Mouse (Mus musculus) neural tube, embryonic 12.5 days (tissue): ENCODE data around the gene Fras1. TPM values are rescaled to one million over a fixed set of nuclear protein-coding genes. Genes with fewer than 3 reads are reported as not detected.
A peak's percentile ranks its signal among the peaks of the same experiment; 100 is the strongest.

ENCODE experiments used
- ATAC-seq: fragments of 200-750 bp; cut with Nextera tagmentation; 2 replicates; pipeline ENCODE4 v1.8.0; 2017; ENCODE audit warnings: low read depth, mild to moderate bottlenecking, moderate TSS enrichment, moderate library complexity; ENCODE audit not compliant: low FRiP score
- H3K27ac ChIP-seq: fragments of 300-500 bp; sonication (generic); 2 replicates; pipeline ENCODE4 v1.5.1; 2016
- H3K27me3 ChIP-seq: fragments of 300-500 bp; sonication (generic); replicated peaks from 2 replicates; pipeline ENCODE4 v1.6.1; 2016; ENCODE audit warnings: mild to moderate bottlenecking
- H3K36me3 ChIP-seq: fragments of 300-500 bp; sonication (generic); 2 replicates; pipeline ENCODE4 v1.6.1; 2016; ENCODE audit warnings: mild to moderate bottlenecking
- H3K4me1 ChIP-seq: fragments of 300-500 bp; sonication (generic); 2 replicates; pipeline ENCODE4 v1.6.1; 2016
- H3K4me2 ChIP-seq: fragments of 300-500 bp; sonication (generic); replicated peaks from 2 replicates; pipeline ENCODE4 v1.6.1; 2016; ENCODE audit warnings: mild to moderate bottlenecking
- H3K4me3 ChIP-seq: fragments of 300-500 bp; sonication (generic); 2 replicates; pipeline ENCODE4 v1.5.1; 2016
- H3K9ac ChIP-seq: fragments of 300-500 bp; sonication (generic); 2 replicates; pipeline ENCODE4 v1.6.1; 2016; ENCODE audit warnings: mild to moderate bottlenecking
- H3K9me3 ChIP-seq: fragments of 300-500 bp; sonication (generic); 2 replicates; pipeline ENCODE4 v1.6.1; 2016; ENCODE audit warnings: mild to moderate bottlenecking
- WGBS: fragments of 180-500 bp; shearing (Covaris S2); methylation state at CpG from one replicate; pipeline ENCODE4 v1.1.7; 2016; 5-methylcytosine and 5-hydroxymethylcytosine counted together
- polyA plus RNA-seq: library from polyadenylated mRNA; unstranded; fragments of >200 nt; fragmentation: Nextera tagmentation; extraction: Ambion mirVana; gene quantifications from 2 replicates; pipeline ENCODE4 v1.2.1, GENCODE M21; 2016

Fras1 gene
- polyA plus RNA-seq, 1 experiment from 2014 or later = 4.9 TPM

DNA sequence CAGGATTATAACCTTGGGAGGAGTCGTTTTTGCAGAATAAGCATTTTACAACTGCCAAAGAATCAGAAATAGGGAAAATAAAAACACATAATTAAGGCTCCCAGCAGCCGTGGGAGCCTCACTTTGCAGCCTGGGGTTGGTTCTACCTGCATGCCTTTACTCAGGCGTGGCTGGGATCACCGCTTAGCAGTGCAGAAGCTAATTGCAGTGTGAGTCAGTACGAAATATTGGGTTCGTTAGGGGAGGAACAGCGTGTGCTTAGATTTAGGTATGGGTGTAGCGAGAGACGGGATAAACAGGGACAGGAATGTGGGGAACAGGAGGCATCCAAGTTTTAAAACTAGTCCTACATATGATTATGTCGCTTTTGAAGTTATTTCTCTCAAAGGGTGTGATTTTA is 238.3 kb downstream of the Fras1 start:
- H3K9me3 ChIP-seq = no peaks in the 10 kb centered on the region
- 85% methylated on average over 10 of the region's 10 CpGs for WGBS
- ATAC-seq = no peak
- no peaks in the 10 kb centered on the region for H3K4me1 ChIP-seq
- H3K27ac ChIP-seq = no peak overlapping the region
- no peaks in the 10 kb centered on the region for H3K36me3 ChIP-seq
- H3K27me3 ChIP-seq = no peaks in the 10 kb centered on the region
- no peak overlapping the region for H3K4me3 ChIP-seq
- no peak overlapping the region for H3K4me2 ChIP-seq
- no peak overlapping the region for H3K9ac ChIP-seq

DNA sequence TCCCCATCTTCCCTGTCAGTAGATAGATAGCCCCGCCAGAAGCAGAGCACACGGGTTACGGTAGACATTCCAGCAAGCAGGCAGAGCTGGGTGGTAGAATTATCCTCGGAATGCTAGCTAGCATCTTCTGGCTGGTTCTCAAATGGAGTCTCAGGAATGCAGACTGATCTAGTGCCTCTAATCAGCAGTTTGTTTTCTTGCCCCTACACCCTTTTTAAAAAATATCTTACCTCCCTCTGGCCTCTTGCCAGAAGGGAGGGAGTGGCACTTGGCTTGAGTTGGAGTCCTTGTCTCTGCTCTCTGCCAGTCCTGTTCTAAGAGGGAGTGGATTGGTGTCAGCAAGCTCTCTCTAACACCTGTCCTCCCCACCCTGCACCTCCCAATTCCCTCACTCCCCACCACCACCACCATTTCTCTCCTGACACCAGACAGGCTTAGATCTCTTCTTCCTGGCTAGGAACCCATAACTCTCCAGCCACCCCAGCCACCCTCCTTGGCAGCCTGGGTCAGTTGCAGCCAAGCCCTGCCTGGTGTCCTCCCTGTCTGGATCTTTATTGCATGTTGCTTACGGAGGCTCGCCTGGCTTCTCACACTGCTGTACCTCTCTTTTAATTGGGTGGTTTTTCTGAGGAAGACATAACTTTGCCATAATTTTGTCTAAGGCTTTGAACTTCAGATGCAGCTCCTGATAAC is 243.3 kb downstream of the Fras1 start:
- ATAC-seq = no peak
- no peaks in the 10 kb centered on the region for H3K4me1 ChIP-seq
- no peak overlapping the region for H3K4me2 ChIP-seq
- no peak overlapping the region for H3K27ac ChIP-seq
- H3K36me3 ChIP-seq = no peaks in the 10 kb centered on the region
- no peak overlapping the region for H3K9ac ChIP-seq
- no peaks in the 10 kb centered on the region for H3K27me3 ChIP-seq
- no peak overlapping the region for H3K4me3 ChIP-seq
- no peaks in the 10 kb centered on the region for H3K9me3 ChIP-seq
- 78% methylated on average over 6 of the region's 6 CpGs for WGBS

DNA sequence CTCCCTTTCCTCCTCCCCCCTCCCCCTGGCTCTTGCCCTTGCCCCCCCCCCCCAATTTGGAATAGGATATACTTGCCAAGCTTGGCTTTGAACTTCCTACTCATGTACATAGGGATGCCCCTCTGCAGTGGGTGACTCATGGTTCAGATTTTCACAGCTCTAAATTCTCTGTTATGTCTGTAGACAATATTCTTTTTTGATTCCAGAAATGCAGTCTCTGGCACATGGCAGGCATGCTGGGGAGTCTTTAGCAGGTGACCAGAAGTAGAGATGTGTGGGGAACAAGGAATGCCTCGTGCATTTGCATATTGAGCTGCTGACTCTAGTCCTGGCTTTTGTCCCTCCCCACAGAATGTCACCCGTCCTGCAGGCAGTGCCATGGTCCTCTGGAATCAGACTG is 244.3 kb downstream of the Fras1 start:
- Histone ChIP-seq H3K4me2 (no peak overlapping the region), H3K27me3 (no peaks in the 10 kb centered on the region), H3K4me1 (no peaks in the 10 kb centered on the region), H3K4me3 (no peak overlapping the region), H3K27ac (no peak overlapping the region), H3K9me3 (no peaks in the 10 kb centered on the region), H3K9ac (no peak overlapping the region), H3K36me3 (no peaks in the 10 kb centered on the region)
- ATAC-seq = no peak
- 56% methylated on average over 2 of the region's 2 CpGs for WGBS

DNA sequence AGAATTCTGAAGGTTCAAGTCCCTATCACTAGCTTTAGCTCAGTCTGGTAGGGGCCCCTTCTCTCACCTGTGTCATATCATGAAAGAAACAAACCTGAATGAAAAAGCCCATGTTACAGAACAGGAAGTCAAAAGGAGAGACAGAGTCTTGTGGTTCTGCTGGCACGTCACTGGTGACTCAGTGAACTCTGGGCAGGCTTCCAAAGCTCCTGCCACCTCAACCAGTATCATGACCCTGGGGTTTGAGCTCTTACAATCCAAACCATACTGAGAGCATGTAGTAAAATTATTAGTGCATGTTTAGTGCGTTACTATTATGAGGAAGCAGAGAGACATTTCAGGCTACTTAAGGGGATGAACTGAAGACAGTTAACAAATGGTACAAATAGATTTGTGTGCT is 246.5 kb downstream of the Fras1 start:
- no peak overlapping the region for H3K4me2 ChIP-seq
- H3K27me3 ChIP-seq = no peaks in the 10 kb centered on the region
- H3K36me3 ChIP-seq = no peaks in the 10 kb centered on the region
- ATAC-seq = no peak
- H3K4me3 ChIP-seq = no peak overlapping the region
- no peak overlapping the region for H3K27ac ChIP-seq
- 89% methylated on average over 2 of the region's 2 CpGs for WGBS
- H3K9ac ChIP-seq = no peak overlapping the region
- no peaks in the 10 kb centered on the region for H3K9me3 ChIP-seq
- H3K4me1 ChIP-seq = no peaks in the 10 kb centered on the region

GRCm38 (mm10) chr5:96620618-96621017 is 246.9 kb downstream of the Fras1 start:
- Histone ChIP-seq H3K9ac (no peak overlapping the region), H3K9me3 (no peaks in the 10 kb centered on the region), H3K4me3 (no peak overlapping the region), H3K36me3 (no peaks in the 10 kb centered on the region), H3K27ac (no peak overlapping the region), H3K4me1 (no peaks in the 10 kb centered on the region), H3K4me2 (no peak overlapping the region), H3K27me3 (no peaks in the 10 kb centered on the region)
- ATAC-seq = no peak
- WGBS = 87% methylated on average over 5 of the region's 5 CpGs

DNA sequence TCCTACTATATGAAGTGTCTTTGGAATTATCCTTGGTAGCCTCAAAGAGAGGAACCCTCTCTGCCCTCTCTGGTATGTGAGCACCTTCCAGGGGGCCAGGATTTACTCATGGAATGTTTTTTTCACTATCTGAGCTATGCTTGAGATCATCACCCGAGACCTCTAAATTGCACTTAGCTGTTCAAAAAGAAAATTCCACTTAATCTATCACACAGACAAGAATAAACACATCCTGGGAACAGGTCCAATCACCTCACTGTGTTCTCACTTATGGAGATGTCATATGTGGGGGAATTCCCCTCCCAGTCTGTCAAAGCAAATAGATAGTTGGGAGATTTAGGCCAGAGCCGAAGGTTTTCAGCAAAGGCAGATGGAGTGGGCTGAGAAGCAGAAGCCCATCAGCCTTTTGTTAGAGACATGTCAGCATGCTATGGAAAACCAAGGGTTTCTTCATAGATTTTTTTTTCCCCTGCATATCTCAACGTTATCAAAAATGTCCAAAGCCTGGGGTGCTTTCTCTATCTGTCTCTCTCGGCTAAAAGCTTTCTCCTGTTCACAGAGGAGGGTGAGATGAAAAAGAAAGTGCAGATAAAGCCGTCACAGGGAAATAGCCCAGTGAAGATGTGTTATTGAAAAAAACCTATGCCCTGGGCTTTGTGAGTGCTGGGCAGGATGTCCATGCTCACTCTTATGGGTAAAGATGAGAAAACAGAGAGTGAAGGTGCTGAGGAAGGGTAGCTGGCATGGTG is 249.0 kb downstream of the Fras1 start:
- Histone ChIP-seq H3K4me3 (no peak overlapping the region), H3K27ac (no peak overlapping the region), H3K4me1 (no peaks in the 10 kb centered on the region), H3K36me3 (no peaks in the 10 kb centered on the region), H3K4me2 (no peak overlapping the region), H3K9me3 (no peaks in the 10 kb centered on the region), H3K27me3 (no peaks in the 10 kb centered on the region), H3K9ac (no peak overlapping the region)
- 79% methylated on average over 5 of the region's 5 CpGs for WGBS
- ATAC-seq = no peak

GRCm38 (mm10) chr5:96629851-96630250 is 256.1 kb downstream of the Fras1 start:
- WGBS = 75% methylated on average over 8 of the region's 8 CpGs
- 0 out of 2 replicates have a peak, but pooled peaks have one; percentile 66 for ATAC-seq
- Histone ChIP-seq H3K4me3 (no peak overlapping the region), H3K4me2 (no peak overlapping the region), H3K36me3 (no peaks in the 10 kb centered on the region), H3K27me3 (no peaks in the 10 kb centered on the region), H3K9me3 (no peaks in the 10 kb centered on the region), H3K27ac (no peak overlapping the region), H3K4me1 (no peaks in the 10 kb centered on the region), H3K9ac (no peak overlapping the region)

GRCm38 (mm10) chr5:96635146-96635862 is 261.5 kb downstream of the Fras1 start:
- Histone ChIP-seq H3K27me3 (no peaks in the 10 kb centered on the region), H3K27ac (no peak overlapping the region; the same call in 1 of the 2 replicates), H3K4me2 (no peak overlapping the region), H3K4me1 (no peaks in the 10 kb centered on the region), H3K9ac (no peak overlapping the region), H3K9me3 (no peaks in the 10 kb centered on the region), H3K36me3 (no peaks in the 10 kb centered on the region), H3K4me3 (no peak overlapping the region)
- no peak for ATAC-seq
- 48% methylated on average over 17 of the region's 17 CpGs for WGBS

DNA sequence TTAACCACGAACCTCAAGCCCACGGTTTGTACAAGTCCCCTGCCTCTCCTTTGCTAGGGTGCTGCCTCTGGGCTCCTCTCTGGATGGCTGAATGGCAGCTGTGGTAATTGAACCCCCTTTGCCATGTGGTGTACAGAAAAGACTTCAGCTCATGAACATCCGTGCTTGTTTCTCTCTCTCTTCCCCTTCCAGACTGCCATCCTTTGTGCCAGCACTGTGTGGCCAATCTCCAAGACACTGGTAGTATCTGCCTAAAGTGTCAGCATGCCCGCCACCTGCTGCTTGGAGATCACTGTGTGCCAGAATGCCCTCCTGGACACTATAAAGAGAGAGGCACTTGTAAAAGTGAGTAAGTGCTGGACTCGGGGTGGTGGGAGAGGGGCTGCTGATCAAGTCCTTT is 262.1 kb downstream of the Fras1 start:
- no peaks in the 10 kb centered on the region for H3K9me3 ChIP-seq
- H3K9ac ChIP-seq = no peak overlapping the region
- no peak overlapping the region for H3K4me3 ChIP-seq
- H3K27me3 ChIP-seq = no peaks in the 10 kb centered on the region
- WGBS = 77% methylated on average over 5 of the region's 5 CpGs
- no peak overlapping the region for H3K4me2 ChIP-seq
- H3K36me3 ChIP-seq = no peaks in the 10 kb centered on the region
- ATAC-seq = no peak
- H3K4me1 ChIP-seq = no peaks in the 10 kb centered on the region
- no peak overlapping the region; the same call in 1 of the 2 replicates for H3K27ac ChIP-seq

DNA sequence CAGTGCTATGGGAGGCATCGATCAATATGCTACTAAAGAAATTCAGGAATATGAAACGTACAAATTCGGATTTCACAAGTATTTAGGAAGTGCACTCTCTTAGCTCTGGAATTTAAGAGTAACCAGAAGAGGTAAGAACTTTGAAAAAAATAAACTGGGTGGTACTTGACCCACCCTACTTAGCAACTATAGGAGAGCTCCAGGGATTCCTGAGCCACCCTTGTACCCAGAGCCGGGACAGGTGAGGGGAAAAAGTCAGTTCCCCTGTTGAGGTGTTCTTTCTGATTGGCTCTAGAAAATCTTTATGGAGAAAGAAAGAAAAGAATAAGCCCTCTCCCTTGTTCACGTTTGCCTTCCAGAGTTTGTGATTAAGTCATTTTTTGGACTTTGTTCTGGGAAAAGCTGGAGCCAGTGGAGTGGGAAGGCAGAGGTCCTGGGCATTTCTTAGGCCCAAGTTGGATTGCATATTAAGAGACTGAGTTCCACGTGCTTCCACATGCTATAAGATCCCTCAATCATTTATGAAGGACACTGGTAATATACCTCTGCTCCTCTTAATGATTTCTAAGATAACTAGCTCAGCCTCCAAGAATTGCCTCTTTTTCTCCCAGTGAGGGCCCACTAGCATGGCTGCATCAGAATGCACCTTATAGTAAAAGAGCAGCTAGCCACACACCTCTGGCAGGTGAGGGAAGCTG is 265.6 kb downstream of the Fras1 start:
- no peak for ATAC-seq
- 88% methylated on average over 6 of the region's 6 CpGs for WGBS
- Histone ChIP-seq H3K9ac (no peak overlapping the region), H3K27me3 (no peaks in the 10 kb centered on the region), H3K36me3 (no peaks in the 10 kb centered on the region), H3K4me3 (no peak overlapping the region), H3K4me1 (no peaks in the 10 kb centered on the region), H3K9me3 (no peaks in the 10 kb centered on the region), H3K4me2 (no peak overlapping the region), H3K27ac (no peak overlapping the region)

DNA sequence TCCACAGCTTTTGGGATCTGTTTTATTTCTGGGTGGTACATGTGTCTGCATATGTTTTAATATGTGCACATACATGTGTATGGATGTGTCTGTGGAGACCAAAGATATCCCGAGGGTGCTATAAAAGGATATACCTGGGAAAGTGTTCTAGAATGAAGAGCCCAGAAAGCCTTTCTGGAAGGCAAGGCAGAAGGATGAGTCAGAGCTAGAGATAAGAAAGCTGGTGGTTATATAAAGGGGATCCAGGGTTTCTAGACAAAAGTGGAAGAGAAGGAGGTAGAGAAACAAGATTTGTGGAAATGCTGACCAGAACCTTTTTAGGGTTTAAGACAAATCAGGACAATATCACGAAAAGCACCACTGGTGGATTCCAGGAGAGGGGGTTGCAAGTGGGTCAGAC is 267.5 kb downstream of the Fras1 start:
- no peak for ATAC-seq
- no peak overlapping the region for H3K9ac ChIP-seq
- H3K4me1 ChIP-seq = no peaks in the 10 kb centered on the region
- no peaks in the 10 kb centered on the region for H3K36me3 ChIP-seq
- WGBS = 84% methylated on average over 2 of the region's 2 CpGs
- no peaks in the 10 kb centered on the region for H3K27me3 ChIP-seq
- H3K27ac ChIP-seq = no peak overlapping the region
- H3K4me3 ChIP-seq = no peak overlapping the region
- no peak overlapping the region for H3K4me2 ChIP-seq
- H3K9me3 ChIP-seq = no peaks in the 10 kb centered on the region

DNA sequence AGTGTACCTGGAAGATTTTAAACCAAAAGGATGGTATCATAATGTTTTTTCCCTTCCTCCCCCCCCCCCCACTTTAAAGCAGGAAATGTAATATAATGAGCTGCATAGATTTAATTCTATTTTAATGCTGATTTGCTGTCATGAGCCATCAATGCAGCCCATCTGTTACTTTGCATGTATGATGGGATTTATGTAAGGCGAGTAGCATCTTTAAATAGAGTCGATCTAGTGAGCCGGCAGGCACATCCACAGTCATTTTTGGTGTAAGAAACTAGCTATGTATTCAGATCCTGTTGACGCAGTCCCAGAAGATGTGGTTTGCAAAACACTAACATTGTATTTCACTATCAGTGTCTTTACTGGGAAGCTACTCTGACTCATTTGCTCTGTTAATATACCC is 301.9 kb downstream of the Fras1 start:
- H3K4me1 ChIP-seq = no peaks in the 10 kb centered on the region
- no peaks in the 10 kb centered on the region for H3K36me3 ChIP-seq
- no peak overlapping the region for H3K4me2 ChIP-seq
- no peak overlapping the region for H3K27ac ChIP-seq
- WGBS = 83% methylated on average over 4 of the region's 4 CpGs
- ATAC-seq = no peak
- H3K27me3 ChIP-seq = no peaks in the 10 kb centered on the region
- H3K9me3 ChIP-seq = no peaks in the 10 kb centered on the region
- no peak overlapping the region for H3K4me3 ChIP-seq
- no peak overlapping the region for H3K9ac ChIP-seq
